Mouse (Mus musculus): Measurements from ENCODE around the gene Serpina9. TPM values are rescaled to one million over a fixed set of nuclear protein-coding genes. Genes with fewer than 3 reads are reported as not detected.

Gene Serpina9
- polyA plus RNA-seq, 1 experiment, result not detected

DNA sequence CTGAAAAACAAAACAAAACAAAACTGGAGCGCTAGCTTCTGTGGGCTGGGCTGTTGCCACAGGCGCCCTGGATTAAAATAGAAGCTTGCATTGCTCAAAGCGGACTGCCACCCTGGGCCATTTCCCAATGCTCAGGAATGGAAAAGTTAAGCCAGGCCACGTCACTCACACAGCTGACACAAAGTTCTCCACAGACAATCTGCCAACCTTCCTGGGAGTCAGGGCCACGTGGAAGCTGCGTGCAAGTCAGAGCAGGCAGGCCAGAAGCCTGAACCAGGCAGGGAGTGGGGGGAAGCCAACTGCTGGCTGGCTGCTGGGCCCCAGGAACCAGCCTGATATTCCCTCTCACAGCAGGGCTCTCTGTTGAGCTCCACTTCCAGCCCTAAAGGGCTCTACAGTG lies 27.8 kb upstream of the Serpina9 start:
- H3K27me3 ChIP-seq (ENCODE audit: control insufficient read depth), result no peaks in the 10 kb centered on the region
- TF ChIP-seq TAL1 (IDR thresholded peaks at IDR 0.05; ENCODE audit: low read length) (no peak), GATA1 (IDR thresholded peaks at IDR 0.05; ENCODE audit: low read length) (no peak)
- H3K36me3 ChIP-seq (ENCODE audit: control insufficient read depth), result no peaks in the 10 kb centered on the region
- H3K4me1 ChIP-seq (ENCODE audit: control insufficient read depth), result no peaks in the 10 kb centered on the region
- H3K9me3 ChIP-seq (ENCODE audit: control insufficient read depth, low read length), result peaks cover 32% of the 10 kb centered on the region
- no peak overlapping the region for H3K4me3 ChIP-seq (replicated peaks)

DNA sequence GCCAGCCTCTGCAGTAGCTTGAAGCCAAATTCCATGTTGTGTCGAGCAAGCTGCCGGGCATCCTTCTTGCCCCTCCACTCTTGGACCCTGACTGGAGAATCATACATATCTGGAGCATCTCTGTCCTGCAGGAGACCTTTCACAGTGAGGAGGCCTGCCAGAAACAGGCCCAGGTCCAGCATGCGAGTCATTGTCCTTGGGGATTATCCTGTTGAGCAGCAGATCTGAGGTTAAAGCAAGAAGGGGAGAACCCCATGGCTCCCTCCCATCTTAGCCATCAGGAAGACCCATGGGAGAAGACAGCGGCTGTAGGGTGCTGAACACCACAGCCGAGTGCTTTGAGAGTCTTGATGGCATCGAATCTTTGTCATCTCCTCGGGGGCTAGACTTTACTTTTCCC lies 24.6 kb upstream of the Serpina9 start:
- Histone ChIP-seq H3K9me3 (ENCODE audit: control insufficient read depth, low read length) (peaks cover 29% of the 10 kb centered on the region), H3K36me3 (ENCODE audit: control insufficient read depth) (no peaks in the 10 kb centered on the region), H3K4me3 (replicated peaks) (no peak overlapping the region), H3K27me3 (ENCODE audit: control insufficient read depth) (no peaks in the 10 kb centered on the region), H3K4me1 (ENCODE audit: control insufficient read depth) (no peaks in the 10 kb centered on the region)
- TF ChIP-seq GATA1 (IDR thresholded peaks at IDR 0.05; ENCODE audit: low read length) (no peak), TAL1 (IDR thresholded peaks at IDR 0.05; ENCODE audit: low read length) (no peak)

DNA sequence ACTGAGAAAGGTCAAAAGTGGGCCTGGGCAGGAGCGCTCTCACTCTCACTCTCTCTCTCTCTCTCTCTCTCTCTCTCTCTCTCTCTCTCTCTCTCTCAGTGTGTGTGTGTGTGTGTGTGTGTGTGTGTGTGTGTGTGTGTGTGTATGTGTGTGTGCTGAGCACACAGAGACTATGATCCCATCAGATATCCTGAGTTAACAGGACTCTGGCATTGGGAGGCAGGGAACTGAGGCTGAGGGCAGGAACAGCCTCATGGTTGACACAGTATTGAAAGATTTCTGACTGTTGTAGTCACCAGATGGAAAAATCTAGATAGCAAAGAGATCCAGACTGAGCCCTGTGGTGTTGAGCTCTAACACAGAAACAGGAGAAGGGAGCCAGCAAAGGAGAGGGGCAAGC lies 20.2 kb upstream of the Serpina9 start:
- H3K27me3 ChIP-seq (ENCODE audit: control insufficient read depth), result no peaks in the 10 kb centered on the region
- no peaks in the 10 kb centered on the region for H3K36me3 ChIP-seq (ENCODE audit: control insufficient read depth)
- TF ChIP-seq GATA1 (IDR thresholded peaks at IDR 0.05; ENCODE audit: low read length) (no peak), TAL1 (IDR thresholded peaks at IDR 0.05; ENCODE audit: low read length) (no peak)
- H3K9me3 ChIP-seq (ENCODE audit: control insufficient read depth, low read length), result peaks cover 35% of the 10 kb centered on the region
- no peak overlapping the region for H3K4me3 ChIP-seq (replicated peaks)
- no peaks in the 10 kb centered on the region for H3K4me1 ChIP-seq (ENCODE audit: control insufficient read depth)

DNA sequence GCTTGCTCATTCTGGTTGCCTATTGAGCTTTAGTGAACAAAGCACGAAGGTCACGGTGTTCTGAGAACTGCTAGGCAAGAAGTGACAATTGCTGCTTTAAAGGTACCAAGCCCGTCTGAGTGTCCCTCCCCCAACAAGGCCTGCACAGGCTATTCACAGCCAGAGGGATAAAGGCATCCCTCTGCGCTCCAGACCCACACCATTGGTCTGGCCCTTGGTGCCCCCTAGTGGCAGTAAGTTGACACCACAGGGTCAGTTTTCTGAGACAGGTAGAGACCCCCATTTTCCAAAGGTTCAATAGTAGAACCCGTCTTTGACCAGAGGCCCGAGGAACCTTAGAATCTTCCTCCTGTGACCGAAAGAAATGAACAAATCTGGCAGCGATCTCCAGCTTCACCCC lies 16.4 kb upstream of the Serpina9 start:
- H3K4me3 ChIP-seq (replicated peaks), result no peak overlapping the region
- no peaks in the 10 kb centered on the region for H3K36me3 ChIP-seq (ENCODE audit: control insufficient read depth)
- no peaks in the 10 kb centered on the region for H3K27me3 ChIP-seq (ENCODE audit: control insufficient read depth)
- no peaks in the 10 kb centered on the region for H3K4me1 ChIP-seq (ENCODE audit: control insufficient read depth)
- TF ChIP-seq TAL1 (IDR thresholded peaks at IDR 0.05; ENCODE audit: low read length) (no peak), GATA1 (IDR thresholded peaks at IDR 0.05; ENCODE audit: low read length) (no peak)
- peaks cover 17% of the 10 kb centered on the region for H3K9me3 ChIP-seq (ENCODE audit: control insufficient read depth, low read length)

DNA sequence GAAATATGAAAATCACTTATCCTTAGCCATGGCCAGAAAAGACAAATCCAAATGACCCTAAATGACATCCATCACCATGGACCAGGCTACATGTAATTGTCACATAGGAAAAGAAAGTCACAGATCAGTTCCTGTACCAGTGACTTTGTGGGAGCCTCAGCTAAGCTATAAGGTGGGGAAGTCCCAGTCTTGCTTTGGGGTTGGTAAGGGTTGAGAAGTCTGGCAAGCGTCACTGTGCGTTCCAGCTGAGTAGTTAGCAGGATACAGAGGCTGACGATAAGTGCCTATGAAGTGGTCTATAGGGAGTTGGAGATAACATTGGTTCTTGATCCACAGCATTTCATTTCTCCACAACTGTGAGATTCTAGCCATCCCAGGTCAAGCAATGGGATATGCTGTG lies 1.7 kb upstream of the Serpina9 start:
- H3K4me3 ChIP-seq (replicated peaks), result no peak overlapping the region
- H3K4me1 ChIP-seq (ENCODE audit: control insufficient read depth), result no peaks in the 10 kb centered on the region
- TF ChIP-seq TAL1 (IDR thresholded peaks at IDR 0.05; ENCODE audit: low read length), result no peak
- no peak for TF ChIP-seq GATA1 (IDR thresholded peaks at IDR 0.05; ENCODE audit: low read length)
- H3K36me3 ChIP-seq (ENCODE audit: control insufficient read depth), result no peaks in the 10 kb centered on the region
- H3K9me3 ChIP-seq (ENCODE audit: control insufficient read depth, low read length), result peaks cover 24% of the 10 kb centered on the region
- no peaks in the 10 kb centered on the region for H3K27me3 ChIP-seq (ENCODE audit: control insufficient read depth)

DNA sequence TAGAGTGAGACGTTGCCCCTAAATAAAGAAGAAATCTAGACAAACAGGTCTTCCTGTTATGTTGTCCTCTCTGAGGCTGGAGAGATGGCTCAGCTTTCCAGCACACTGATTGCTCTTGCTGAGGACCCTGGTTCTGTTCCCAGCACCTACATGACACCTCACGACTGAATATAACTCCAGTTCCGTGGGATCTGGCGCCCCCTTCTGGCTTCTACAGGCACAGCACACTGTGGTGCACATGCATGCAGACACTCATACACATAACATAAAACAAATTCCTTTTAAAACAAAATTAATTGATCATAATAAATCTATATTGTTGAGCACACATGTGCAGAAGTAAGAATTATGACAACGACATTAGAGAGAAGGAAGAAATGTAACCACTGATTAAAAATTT lies 8.9 kb downstream of the Serpina9 start:
- no peak for TF ChIP-seq GATA1 (IDR thresholded peaks at IDR 0.05; ENCODE audit: low read length)
- no peak for TF ChIP-seq TAL1 (IDR thresholded peaks at IDR 0.05; ENCODE audit: low read length)
- H3K9me3 ChIP-seq (ENCODE audit: control insufficient read depth, low read length), result peaks cover 40% of the 10 kb centered on the region
- no peaks in the 10 kb centered on the region for H3K27me3 ChIP-seq (ENCODE audit: control insufficient read depth)

DNA sequence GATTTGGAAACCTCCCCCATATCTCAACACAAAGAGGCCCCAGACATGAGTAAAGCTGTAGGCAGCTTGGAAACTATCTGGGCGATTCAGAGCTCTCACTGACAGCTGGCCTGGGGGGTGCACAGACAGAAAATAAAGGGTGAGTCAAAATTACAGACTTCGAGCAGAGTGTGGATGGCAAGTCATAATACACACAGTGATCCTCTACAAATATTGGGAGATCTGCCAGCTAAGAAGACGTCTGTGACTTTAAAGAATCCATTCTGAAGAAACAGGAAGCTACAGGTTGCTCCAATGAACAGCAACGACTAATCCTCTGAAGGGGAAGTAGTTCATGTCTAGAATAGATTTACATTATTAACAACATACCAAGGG lies 10.3 kb downstream of the Serpina9 start:
- Histone ChIP-seq H3K27me3 (ENCODE audit: control insufficient read depth) (no peaks in the 10 kb centered on the region), H3K36me3 (ENCODE audit: control insufficient read depth) (no peaks in the 10 kb centered on the region), H3K9me3 (ENCODE audit: control insufficient read depth, low read length) (peaks cover 30% of the 10 kb centered on the region), H3K4me1 (ENCODE audit: control insufficient read depth) (no peaks in the 10 kb centered on the region), H3K4me3 (replicated peaks) (no peak overlapping the region)
- no peak for TF ChIP-seq TAL1 (IDR thresholded peaks at IDR 0.05; ENCODE audit: low read length)
- TF ChIP-seq GATA1 (IDR thresholded peaks at IDR 0.05; ENCODE audit: low read length), result no peak

More for the DNA sequence above, 8.9 kb downstream of the Serpina9 start:
- H3K4me1 ChIP-seq (ENCODE audit: control insufficient read depth), result no peaks in the 10 kb centered on the region
- H3K36me3 ChIP-seq (ENCODE audit: control insufficient read depth), result no peaks in the 10 kb centered on the region
- H3K4me3 ChIP-seq (replicated peaks), result no peak overlapping the region

DNA sequence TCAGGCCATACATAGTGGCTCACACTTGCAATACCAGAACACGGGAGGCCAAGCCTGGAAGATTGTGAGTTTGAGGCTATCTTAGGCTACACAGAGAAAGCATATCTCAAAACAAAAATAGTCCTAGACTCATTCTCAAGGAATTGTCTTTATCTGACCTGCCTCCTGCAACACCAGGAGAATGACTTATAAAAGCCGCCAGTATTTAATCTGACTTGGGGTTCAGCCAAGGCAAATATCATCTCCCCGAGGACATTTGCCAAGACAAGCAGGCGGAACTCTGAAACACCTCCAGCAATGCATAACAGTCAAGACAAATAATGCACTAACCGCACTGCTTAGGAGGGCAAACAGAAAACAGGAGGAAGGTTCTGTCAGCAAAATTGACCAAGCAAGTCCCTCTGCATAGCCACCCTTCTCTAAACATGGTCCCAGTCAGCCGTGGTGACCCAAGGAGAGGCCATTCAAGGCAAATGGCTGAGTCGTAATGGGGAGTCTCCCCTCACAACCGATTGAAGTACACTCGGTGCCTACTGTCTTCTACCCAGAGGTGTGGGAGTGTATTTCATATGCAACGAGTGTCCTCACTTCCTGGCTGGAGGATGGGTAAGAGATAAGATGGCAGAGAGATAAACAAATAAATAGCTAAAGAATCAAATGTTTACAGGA lies 10.9 kb downstream of the Serpina9 start:
- Histone ChIP-seq H3K9me3 (ENCODE audit: control insufficient read depth, low read length) (peaks cover 30% of the 10 kb centered on the region), H3K36me3 (ENCODE audit: control insufficient read depth) (no peaks in the 10 kb centered on the region), H3K4me3 (replicated peaks) (no peak overlapping the region), H3K4me1 (ENCODE audit: control insufficient read depth) (no peaks in the 10 kb centered on the region), H3K27me3 (ENCODE audit: control insufficient read depth) (no peaks in the 10 kb centered on the region)
- TF ChIP-seq TAL1 (IDR thresholded peaks at IDR 0.05; ENCODE audit: low read length), result no peak
- no peak for TF ChIP-seq GATA1 (IDR thresholded peaks at IDR 0.05; ENCODE audit: low read length)

DNA sequence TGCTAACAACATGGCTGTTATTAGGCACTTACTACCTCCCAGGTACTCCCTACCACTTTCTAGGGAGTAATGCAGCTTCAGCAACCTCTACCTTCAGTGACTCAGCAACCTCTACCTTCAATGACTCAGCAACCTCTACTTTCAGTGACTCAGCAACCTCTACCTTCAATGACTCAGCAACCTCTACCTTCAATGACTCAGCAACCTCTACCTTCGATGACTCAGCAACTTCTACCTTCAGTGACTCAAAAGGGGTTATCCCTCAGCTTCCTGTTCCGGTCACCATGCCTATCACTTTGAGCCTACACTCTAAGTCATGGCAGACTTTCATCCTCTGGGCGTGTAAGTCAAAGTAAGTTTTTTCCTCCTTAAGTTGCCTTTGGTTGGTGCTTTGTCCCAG lies 13.0 kb downstream of the Serpina9 start:
- Histone ChIP-seq H3K27me3 (ENCODE audit: control insufficient read depth) (no peaks in the 10 kb centered on the region), H3K36me3 (ENCODE audit: control insufficient read depth) (no peaks in the 10 kb centered on the region), H3K4me3 (replicated peaks) (no peak overlapping the region), H3K4me1 (ENCODE audit: control insufficient read depth) (no peaks in the 10 kb centered on the region), H3K9me3 (ENCODE audit: control insufficient read depth, low read length) (peaks cover 30% of the 10 kb centered on the region)
- no peak for TF ChIP-seq GATA1 (IDR thresholded peaks at IDR 0.05; ENCODE audit: low read length)

DNA sequence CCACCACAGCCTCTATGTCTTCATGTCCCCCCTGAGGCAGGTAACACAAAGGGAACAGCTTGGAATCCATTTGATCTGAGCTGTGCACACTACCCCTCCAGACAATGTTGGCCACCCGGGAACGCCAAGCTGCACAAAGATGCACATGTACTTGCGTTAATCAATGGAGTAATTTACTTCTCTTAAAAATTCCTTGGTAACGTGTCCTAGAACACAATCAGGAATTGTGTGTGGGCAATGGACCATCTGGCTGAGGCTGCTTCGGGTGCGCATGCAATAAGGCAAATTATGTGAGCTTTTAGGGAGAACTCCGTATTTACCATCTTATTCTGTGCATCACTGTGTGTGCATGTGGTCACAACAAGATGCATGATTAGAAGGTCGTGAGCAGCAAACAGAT lies 13.9 kb downstream of the Serpina9 start:
- no peak overlapping the region for H3K4me3 ChIP-seq (replicated peaks)
- H3K9me3 ChIP-seq (ENCODE audit: control insufficient read depth, low read length), result peaks cover 24% of the 10 kb centered on the region
- no peaks in the 10 kb centered on the region for H3K27me3 ChIP-seq (ENCODE audit: control insufficient read depth)
- no peaks in the 10 kb centered on the region for H3K36me3 ChIP-seq (ENCODE audit: control insufficient read depth)
- no peaks in the 10 kb centered on the region for H3K4me1 ChIP-seq (ENCODE audit: control insufficient read depth)
- TF ChIP-seq GATA1 (IDR thresholded peaks at IDR 0.05; ENCODE audit: low read length) (no peak), TAL1 (IDR thresholded peaks at IDR 0.05; ENCODE audit: low read length) (no peak)

All from erythroblast, embryonic 14.5 days (primary cell).